Mouse (Mus musculus) forebrain, embryonic 11.5 days (tissue): ENCODE results near the gene Gm14326. TPM values are rescaled to one million over a fixed set of nuclear protein-coding genes. Genes with fewer than 3 reads are reported as not detected.

Experiments used
- polyA plus RNA-seq: library from polyadenylated mRNA; unstranded; fragments of >200 nt; fragmentation: Nextera tagmentation; extraction: Ambion mirVana; gene quantifications from 2 replicates; pipeline ENCODE4 v1.2.1, GENCODE M21; 2014

The Gm14326 gene
- polyA plus RNA-seq, 1 experiment from 2014 or later, result 20.0 TPM

Other genes with a start within 250 kb of the Gm14326 start
- 10.6 and 14.2 TPM in 2 replicates for gene Gm14322, start 198.0 kb downstream of the Gm14326 start, polyA plus RNA-seq
- 41.0 and 50.2 TPM in 2 replicates for gene Gm14325, start 117.0 kb downstream of the Gm14326 start, polyA plus RNA-seq
- 1.7 and 3.2 TPM in 2 replicates for gene Gm14327, start 60.2 kb downstream of the Gm14326 start, polyA plus RNA-seq
- 0.52 TPM in 1 of 2 replicates, not detected in the other for gene Zfp972, start 31.7 kb downstream of the Gm14326 start, polyA plus RNA-seq
- gene Zfp971, start 66.0 kb upstream of the Gm14326 start, polyA plus RNA-seq, result 13.2 and 16.4 TPM in 2 replicates
- gene Zfp931, start 121.2 kb upstream of the Gm14326 start, polyA plus RNA-seq, result 15.3 and 19.7 TPM in 2 replicates
- gene Phactr3, start 161.7 kb upstream of the Gm14326 start, polyA plus RNA-seq, result 11.3 and 13.5 TPM in 2 replicates